Mouse (Mus musculus) layer of hippocampus, postnatal 36 days (tissue): ENCODE results near the gene Dnah5. TPM values are rescaled to one million over a fixed set of nuclear protein-coding genes. Genes with fewer than 3 reads are reported as not detected.
"Not testable (repeated sequence)": the region's sequence is repeated elsewhere in the genome, so short reads cannot be mapped to it uniquely, and the experiment has no call there.

ENCODE experiments used
- DNase-seq, 2 experiments: peaks; one replicate each; pipeline ENCODE4 v3.0.0; 2022
- total RNA-seq, 2 experiments: library from RNA; stranded (reverse); gene quantifications; 2 replicates each; pipeline ENCODE4 v1.2.3; 2021

Gene Dnah5
- total RNA-seq, 2 experiments from 2014 or later, result 3.4 to 3.7 TPM

DNA sequence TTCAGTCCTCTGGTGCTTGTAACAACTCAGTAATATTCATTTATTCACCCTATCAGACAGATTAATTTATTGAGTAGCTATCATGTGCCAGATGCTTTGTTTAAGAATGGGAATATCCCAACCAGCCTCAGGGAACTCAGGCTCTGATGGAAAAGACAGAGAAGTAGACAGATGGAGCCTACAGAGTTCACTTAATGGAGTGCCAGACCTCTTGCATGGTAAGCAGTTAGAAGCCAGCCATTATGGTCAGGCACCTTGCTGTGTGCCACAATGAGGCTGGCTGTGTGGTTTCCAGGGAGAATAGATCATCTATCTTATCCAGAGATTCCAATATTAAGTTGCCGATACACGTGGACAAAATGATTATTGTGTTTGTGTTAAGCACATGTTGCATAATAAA, 104.3 kb downstream of the Dnah5 start:
- DNase-seq, result no peak

DNA sequence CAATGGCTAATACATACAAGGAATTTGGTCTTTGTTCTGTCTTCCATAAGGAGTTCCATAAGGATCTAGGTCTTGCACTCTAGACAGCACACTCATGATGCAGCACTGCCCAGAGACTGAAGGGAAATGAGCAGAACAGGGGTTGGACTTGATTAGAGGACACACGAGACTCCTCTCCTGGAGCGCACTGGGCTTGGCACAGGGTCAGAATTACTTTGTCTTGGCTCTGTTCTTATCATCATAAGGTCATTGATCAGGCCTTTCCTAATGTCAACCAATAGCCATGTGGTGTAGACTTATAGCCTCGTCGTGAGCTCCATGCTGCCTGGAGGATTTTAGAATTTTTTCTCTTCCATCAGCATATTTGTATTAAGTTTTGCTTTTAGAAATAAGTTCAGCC, 107.0 kb downstream of the Dnah5 start:
- DNase-seq, result no peak

- DNase-seq, result no peak
These were observed 109.9 kb downstream of the Dnah5 start for GRCm38 (mm10) chr15:28313451-28313850.

DNA sequence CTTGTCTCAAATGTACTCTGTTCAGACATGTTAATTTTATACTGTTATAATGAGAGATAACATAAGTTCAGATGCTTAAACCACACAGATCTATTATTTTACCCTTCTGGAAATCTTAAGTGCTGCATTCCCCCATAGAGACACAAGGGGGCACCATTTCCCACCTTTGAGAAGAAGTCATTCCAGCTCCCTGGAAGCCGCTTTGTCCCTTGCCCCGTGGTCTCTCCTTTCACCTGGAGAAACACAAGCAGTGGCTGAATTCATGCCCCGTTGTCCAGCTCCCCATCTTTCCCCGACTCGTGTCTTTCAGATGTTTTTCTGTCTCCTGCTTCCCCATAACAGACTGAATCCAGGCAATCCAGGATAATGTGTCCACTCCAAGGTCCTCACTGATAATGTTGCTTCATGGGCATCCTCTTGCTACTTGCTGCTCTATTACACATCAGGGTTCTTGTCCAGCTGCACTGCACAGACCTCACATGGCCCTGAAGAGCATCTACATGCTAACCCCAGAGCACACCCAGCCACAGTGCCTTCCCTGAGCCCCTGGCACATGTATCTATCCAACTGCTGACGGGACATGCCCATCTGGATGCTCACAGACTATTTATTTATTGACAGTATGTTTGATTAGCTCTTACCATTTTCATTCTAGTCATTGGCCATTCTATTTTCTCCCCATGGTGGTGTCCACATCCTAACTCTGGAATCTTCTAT, 112.4 kb downstream of the Dnah5 start:
- peak; percentile 18 to 55 for DNase-seq

DNA sequence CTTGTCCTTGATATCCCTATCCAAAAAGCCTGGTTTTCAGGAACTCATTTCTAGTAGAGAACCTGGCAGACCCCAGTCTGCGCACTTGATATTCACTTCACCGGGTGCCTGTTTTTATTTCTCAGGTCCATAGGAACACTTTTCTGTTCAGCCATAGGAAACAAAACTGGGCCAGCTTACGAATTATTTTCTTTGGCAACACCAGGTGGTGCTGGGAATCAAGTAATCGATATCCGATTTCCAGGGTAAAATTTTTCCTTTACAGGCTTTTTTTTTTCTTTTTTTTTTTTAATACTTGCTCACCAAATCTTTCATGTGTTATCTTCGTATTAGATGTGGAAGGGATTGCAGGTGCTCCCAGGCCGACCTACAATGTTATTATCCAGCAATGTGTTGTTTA, 119.0 kb downstream of the Dnah5 start:
- DNase-seq, result no peak

DNA sequence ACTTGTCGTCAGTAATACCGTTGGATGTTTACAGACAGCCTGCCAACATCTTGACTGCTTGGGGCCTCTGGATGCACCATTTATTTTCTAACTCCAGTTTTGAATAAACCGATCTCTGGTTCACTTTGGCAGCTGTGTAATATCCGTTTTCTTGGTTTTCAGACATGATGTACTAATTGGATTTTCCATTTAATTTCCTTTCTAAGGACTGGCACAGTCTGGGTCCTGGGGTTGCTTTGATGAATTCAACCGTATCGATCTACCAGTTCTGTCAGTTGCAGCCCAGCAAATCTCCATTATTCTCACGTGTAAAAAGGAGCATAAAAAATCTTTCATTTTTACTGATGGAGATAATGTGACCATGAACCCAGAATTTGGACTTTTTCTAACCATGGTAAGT, 123.4 kb downstream of the Dnah5 start:
- DNase-seq, result no peak

DNA sequence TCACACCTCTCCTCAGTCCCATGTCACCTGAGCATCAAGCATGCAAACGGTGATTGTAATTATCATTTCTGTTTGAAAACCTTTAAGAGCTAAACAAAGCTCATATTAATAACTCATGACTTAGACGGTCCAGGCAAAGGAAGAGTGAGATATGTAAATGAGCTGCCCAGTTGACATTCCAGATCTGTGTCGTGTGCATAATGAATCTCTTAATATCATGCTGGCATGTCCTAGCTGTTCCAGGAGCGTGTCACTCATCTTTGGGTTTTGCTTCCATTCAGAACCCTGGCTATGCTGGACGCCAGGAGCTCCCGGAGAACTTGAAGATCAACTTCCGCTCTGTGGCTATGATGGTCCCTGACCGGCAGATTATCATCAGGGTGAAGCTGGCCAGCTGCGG, 123.9 kb downstream of the Dnah5 start:
- DNase-seq, result no peak

DNA sequence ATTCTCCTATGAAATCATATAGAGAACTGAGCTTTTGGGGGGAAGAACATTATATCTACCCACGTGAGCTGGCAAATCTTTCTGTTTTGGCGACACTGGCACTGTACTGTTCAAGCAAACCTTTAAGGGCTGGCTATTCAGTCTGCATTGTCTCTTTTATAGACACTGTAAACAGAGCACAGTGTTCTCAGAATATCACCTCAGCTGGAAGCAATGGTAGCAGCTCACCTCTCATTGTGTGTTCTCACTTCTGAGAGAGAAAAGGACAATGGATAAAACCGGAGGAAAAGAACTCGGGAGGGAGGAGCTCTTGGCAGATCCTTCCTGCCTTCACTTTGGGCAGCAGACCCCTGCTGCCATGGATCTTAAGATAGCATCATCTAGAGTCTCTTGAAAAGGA, 137.6 kb downstream of the Dnah5 start:
- DNase-seq, result no peak

GRCm38 (mm10) chr15:28367561-28367960, 164.0 kb downstream of the Dnah5 start:
- DNase-seq, result no peak

DNA sequence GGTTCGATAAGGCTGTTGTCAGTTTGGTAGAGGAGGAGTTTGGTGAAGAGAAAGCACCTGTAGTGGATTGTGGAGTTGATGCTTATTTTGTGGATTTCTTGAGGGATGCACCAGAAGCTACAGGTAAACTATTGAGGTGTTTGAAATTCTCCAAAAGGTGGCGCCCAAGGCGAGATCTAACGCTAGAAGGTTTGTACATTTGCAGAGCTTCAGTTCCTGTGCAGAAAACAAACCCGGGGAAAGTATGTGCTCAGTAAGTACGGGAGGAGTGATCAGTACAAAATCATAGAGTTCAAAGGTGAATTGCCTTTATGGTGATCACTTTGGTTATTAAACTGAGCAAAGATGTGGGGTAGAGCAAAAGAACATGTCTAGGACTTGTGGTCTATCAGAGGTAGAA, 166.9 kb downstream of the Dnah5 start:
- DNase-seq, result no peak

DNA sequence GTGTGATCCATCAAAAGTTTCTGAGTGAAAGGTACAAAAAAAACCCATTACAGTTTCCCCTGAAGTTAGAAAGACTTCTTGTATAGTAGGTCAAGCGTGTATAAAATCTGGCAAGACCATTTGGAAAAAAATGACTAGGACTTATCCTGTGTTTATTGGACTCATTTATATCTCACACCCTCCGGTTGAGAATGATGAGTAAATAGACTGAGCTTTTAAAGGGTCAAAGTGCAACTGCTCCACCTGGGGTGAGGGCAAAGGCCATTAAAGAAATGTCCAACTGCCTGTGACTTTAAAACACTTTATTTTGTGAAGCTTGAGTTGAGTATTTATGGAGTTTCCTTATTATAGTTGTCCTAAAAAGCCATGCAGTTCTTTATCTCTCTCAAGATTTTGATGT, 168.0 kb downstream of the Dnah5 start:
- DNase-seq, result no peak

DNA sequence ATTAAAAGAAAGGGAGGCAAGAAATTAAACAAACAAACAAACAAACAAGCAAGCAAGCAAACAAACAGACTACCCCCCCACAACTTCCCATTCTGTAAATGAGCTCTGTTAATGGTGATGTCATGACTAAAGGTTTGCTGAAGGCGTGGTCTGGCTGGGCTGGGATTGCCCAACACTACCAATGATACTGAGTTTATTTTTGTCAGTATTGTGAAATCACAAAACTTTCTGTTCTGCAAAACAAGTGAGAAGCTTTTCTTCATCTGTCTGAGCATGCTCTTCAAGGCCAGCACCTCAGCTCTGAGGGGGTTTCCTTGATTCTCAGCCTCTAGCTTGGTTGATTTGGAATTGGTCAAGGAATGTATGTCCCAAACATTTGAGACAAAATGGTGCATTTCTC, 170.8 kb downstream of the Dnah5 start:
- DNase-seq, result no peak

DNA sequence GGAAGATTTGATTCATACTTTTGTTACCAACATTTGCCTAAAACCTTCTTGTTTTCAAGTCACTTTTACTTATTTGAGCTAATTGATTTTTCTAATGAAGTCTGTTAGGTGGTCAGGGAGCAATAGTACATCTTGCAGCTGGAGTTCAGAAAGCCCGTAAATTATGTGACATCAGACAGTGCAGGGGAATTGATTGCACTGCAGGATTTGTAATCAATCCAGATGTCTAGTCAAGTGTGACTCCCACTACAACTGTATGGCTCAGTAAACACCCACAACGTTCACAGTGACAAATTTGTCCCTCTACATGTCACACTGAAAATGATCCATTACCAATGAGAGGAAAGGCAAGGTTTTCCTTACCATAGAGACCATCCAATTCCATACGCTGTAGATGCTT, 177.4 kb downstream of the Dnah5 start:
- DNase-seq, result no peak

- DNase-seq, result not testable (repeated sequence)
These were observed 190.2 kb downstream of the Dnah5 start for GRCm38 (mm10) chr15:28393723-28394122.

DNA sequence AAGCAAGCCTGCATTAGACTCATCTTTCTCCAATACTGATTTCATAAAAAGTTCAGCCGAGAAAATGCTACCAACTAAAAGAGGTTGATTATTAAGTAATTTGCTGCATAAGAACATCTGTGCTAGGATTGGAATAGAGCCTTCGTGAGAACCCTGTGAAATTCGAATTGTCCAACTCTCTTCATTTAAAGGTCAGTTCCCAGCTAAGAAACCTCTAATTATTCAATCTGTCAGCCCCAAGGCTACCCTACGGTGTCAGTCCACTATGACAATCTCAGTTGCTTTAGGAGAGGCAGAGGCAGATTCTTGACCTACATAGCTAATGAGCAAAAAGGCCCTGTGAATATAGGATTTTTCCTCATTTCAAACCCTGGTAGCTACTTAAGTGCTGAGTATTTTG, 191.9 kb downstream of the Dnah5 start:
- DNase-seq, result no peak

DNA sequence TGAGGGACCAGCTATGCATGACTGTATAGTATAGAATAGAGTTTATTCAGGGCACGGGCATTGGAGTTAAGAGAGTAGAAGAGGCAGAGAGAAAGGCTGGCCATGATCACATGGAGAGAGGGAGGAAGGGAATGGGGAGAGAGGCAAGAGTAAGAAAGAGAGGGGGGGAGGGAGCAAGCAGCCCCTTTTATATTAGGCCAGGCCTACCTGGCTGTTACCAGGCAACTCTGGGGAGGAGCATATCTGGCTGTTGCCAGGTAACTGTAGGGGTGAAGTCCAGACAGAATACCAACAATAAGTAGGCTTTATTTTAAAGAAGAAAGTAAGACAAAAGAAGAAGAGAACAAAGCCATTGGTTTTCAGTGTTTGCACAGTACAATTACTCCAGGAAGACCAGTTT, 194.9 kb downstream of the Dnah5 start:
- no peak for DNase-seq

GRCm38 (mm10) chr15:28399258-28399657, 195.7 kb downstream of the Dnah5 start:
- DNase-seq, result peak; percentile 3 to 9

DNA sequence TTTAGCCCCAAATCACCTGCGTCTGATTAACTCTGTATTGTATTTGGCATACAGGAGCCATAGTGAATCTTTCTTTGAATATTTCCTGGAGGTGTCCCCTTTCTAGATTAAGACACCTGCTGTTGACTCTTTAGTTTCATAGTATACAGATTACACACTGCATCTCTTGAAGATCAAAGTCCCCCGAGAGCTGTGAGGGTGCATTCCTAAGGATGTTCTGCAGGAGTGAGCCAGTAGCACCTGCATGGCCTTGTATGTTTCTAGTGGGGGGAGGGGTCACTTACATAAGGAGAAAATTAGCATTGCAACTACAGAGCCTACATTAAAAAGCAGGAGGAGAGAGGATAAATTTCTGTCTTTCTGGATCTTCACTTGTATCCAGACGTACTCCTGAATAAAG, 201.1 kb downstream of the Dnah5 start:
- no peak for DNase-seq

DNA sequence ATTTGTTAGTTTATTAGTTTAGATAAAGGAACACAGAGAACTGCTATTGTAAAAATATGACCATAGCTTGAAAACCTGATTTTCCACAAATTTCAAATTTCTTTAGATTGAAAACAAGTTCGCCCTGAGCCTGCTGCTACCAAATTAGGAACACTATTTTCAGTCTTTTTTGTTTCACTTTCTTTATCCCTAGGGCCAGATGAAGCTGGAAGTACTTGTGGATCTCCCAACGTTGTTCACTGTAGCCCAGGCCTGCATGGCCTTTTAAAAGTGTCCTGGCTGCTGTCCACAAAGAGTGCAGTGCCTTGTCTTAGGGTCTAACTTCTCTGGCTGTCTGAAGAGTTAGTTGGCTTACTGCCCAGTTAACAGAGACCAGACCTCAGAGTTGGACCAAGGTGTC, 201.6 kb downstream of the Dnah5 start:
- no peak for DNase-seq

GRCm38 (mm10) chr15:28439702-28440101, 236.2 kb downstream of the Dnah5 start:
- no peak for DNase-seq

DNA sequence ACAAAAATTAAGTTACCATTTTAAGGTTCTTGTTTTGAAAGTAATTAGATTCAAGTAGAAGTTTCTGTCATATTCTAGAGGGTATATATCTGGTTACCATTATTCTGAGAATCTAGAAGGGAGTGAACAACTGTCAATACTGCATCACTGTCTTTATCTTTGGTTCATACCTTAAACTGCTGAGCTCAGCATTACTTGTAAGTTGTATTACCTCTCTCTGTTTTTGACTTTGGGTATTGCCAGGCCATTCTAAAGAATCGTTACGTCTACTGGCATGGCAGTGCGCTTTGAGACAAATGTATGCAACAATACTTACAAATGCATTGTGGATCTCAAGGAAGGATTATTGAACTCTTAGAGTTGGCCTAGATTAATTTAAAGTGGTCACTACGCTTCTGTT, 240.9 kb downstream of the Dnah5 start:
- no peak for DNase-seq

- DNase-seq, result not testable (repeated sequence)
These were observed 257.7 kb downstream of the Dnah5 start for GRCm38 (mm10) chr15:28461091-28461778.

- DNase-seq, result peak; percentile 10 to 45
These were observed 263.2 kb downstream of the Dnah5 start for GRCm38 (mm10) chr15:28466591-28467247.
